8 mouse cellular contexts compared by ENCODE assay signal in genomic region chr14:121036612-121037221, GRCm38 (mm10). TPM values are rescaled to one million over a fixed set of nuclear protein-coding genes. Genes with fewer than 3 reads are reported as not detected.
DNase-seq lines count a peak whose midpoint lies in the region; ATAC-seq lines count a peak whose summit lies in the region.

No protein-coding gene starts in this region.

- DNase-seq in cerebellum, postnatal 25 days = peak; percentile 35 to 38
- no peak for DNase-seq in cerebellum, adult 11 months
- peak; percentile 53 for DNase-seq in adrenal gland, postnatal 14 days
- DNase-seq in forelimb bud, embryonic 11.5 days (ENCODE audit: low read depth, low spot score) = peak; percentile 80
- DNase-seq in kidney, adult 18-20 months = peak; percentile 48
- no peak for DNase-seq in left cerebral cortex, adult 18-20 months (ENCODE audit: low spot score in 2 of 2)

- ATAC-seq in megakaryocyte, adult 5-6 weeks (ENCODE audit: poor library complexity, severe bottlenecking) = peak; percentile 13; the same call in 1 of the 2 replicates
- ATAC-seq in erythroid progenitor cell, adult 5-6 weeks (replicated peaks; ENCODE audit: low FRiP score, poor library complexity, severe bottlenecking) = no peak

RNA-seq across cellular contexts. Expression of gene Farp1, which starts 1.7 kb away (rescaled TPM):
- 21.1 and 22.4 TPM in 2 replicates for total RNA-seq in adrenal gland, postnatal 14 days (2021)
- total RNA-seq in megakaryocyte, adult 5-6 weeks (2015) = 0.33 and 0.75 TPM in 2 replicates
- total RNA-seq in megakaryocyte, adult 5-6 weeks (2017) = 0.37 and 1.8 TPM in 2 replicates
- total RNA-seq in left cerebral cortex, adult 18-20 months (2021) = 100 to 1,000 TPM; 129 to 134 TPM
- total RNA-seq in erythroid progenitor cell, adult 5-6 weeks (2015; ENCODE audit: low replicate concordance) = not detected in 2 replicates
- 0.13 TPM in 1 of 2 replicates, not detected in the other for total RNA-seq in erythroid progenitor cell, adult 5-6 weeks (2017; ENCODE audit: low replicate concordance)

Comparison
In these comparisons a context has a peak if more than half of its experiments do, and no peak if none do; other contexts are left out.
1. DNase-seq: peak in cerebellum, postnatal 25 days (2 of 2), adrenal gland, postnatal 14 days (single experiment), forelimb bud, embryonic 11.5 days (single experiment) and kidney, adult 18-20 months (single experiment); none in cerebellum, adult 11 months (single experiment) and left cerebral cortex, adult 18-20 months (0 of 2).